Mouse (Mus musculus): ENCODE measurements around the gene Plrg1. TPM values are rescaled to one million over a fixed set of nuclear protein-coding genes. Genes with fewer than 3 reads are reported as not detected.

The Plrg1 gene
- polyA plus RNA-seq (2015; fragmentation: Nextera tagmentation; extraction: Ambion mirVana): 112 and 123 TPM in 2 replicates

- H3K9me3 ChIP-seq (ENCODE audit: control insufficient read depth, low read length): no peaks in the 10 kb centered on the region
- ATAC-seq: peak; percentile 99
- H3K27me3 ChIP-seq (replicated peaks; ENCODE audit: control insufficient read depth, insufficient read depth, low read length): no peaks in the 10 kb centered on the region
- peaks cover 9% of the 10 kb centered on the region; the same call in 1 of the 2 replicates for H3K36me3 ChIP-seq (ENCODE audit: control insufficient read depth, insufficient read depth)
- peak within 1 kb of the TSS; percentile 91 for H3K4me2 ChIP-seq (ENCODE audit: low read length)
- peak within 1 kb of the TSS; percentile 83 for H3K27ac ChIP-seq (ENCODE audit: low read length)
- peak within 1 kb of the TSS; percentile 89 for H3K4me3 ChIP-seq (replicated peaks; ENCODE audit: low read length)
- peaks cover 9% of the 10 kb centered on the region for H3K4me1 ChIP-seq (replicated peaks; ENCODE audit: control insufficient read depth, insufficient read depth, low read length)
- H3K9ac ChIP-seq (replicated peaks; ENCODE audit: low read depth, low read length): peak within 1 kb of the TSS; percentile 81
- under 1% methylated on average over 61 of the region's 61 CpGs for WGBS
These were observed at the start of gene Plrg1 for GRCm38 (mm10) chr3:83055281-83056038. TSS of gene Plrg1 (plus strand) at chr3:83055522.

DNA sequence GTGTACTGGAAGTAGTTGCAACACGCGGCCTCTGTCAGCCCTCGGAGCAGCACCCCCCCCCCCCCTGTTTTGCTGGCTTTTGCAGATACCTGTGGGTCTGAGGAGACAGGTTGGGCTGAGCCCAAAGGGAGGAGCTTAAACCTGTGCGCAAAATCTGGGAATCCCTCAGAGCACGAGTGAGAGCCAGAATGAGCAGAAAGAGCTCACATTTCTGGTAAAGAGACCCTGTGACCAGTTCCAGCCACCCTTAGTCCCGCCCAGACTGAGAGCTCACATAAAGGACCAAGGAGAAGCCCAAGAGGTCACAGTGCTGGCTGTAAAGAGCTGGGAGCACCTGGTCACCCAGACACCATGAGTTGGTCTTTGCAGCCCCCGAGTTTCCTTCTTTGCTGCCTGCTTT, 47.8 kb upstream of the Plrg1 start, which contains the start of gene Fgg:
TSS of gene Fgg (plus strand) at position 168 of the 400 bp plus-strand sequence.
- H3K4me3 ChIP-seq (replicated peaks; ENCODE audit: low read length): no peak within 1 kb of the TSS
- H3K4me2 ChIP-seq (ENCODE audit: low read length): no peak within 1 kb of the TSS
- H3K27ac ChIP-seq (ENCODE audit: low read length): no peak within 1 kb of the TSS
- no peak within 1 kb of the TSS for H3K9ac ChIP-seq (replicated peaks; ENCODE audit: low read depth, low read length)
- H3K27me3 ChIP-seq (replicated peaks; ENCODE audit: control insufficient read depth, insufficient read depth, low read length): no peaks in the 10 kb centered on the region
- WGBS: 51% methylated on average over 7 of the region's 7 CpGs
- no peaks in the 10 kb centered on the region for H3K4me1 ChIP-seq (replicated peaks; ENCODE audit: control insufficient read depth, insufficient read depth, low read length)
- H3K36me3 ChIP-seq (ENCODE audit: control insufficient read depth, insufficient read depth): no peaks in the 10 kb centered on the region
- no peaks in the 10 kb centered on the region for H3K9me3 ChIP-seq (ENCODE audit: control insufficient read depth, low read length)
- ATAC-seq: no peak

- Histone ChIP-seq H3K4me1 (replicated peaks; ENCODE audit: control insufficient read depth, insufficient read depth, low read length) (no peaks in the 10 kb centered on the region), H3K9ac (replicated peaks; ENCODE audit: low read depth, low read length) (no peak overlapping the region), H3K27ac (ENCODE audit: low read length) (no peak overlapping the region), H3K36me3 (ENCODE audit: control insufficient read depth, insufficient read depth) (no peaks in the 10 kb centered on the region), H3K27me3 (replicated peaks; ENCODE audit: control insufficient read depth, insufficient read depth, low read length) (no peaks in the 10 kb centered on the region), H3K4me3 (replicated peaks; ENCODE audit: low read length) (no peak overlapping the region), H3K9me3 (ENCODE audit: control insufficient read depth, low read length) (no peaks in the 10 kb centered on the region), H3K4me2 (ENCODE audit: low read length) (no peak overlapping the region)
- ATAC-seq: no peak
- WGBS: 80% methylated on average over 11 of the region's 11 CpGs
These were observed 45.0 kb upstream of the Plrg1 start for GRCm38 (mm10) chr3:83010291-83010690.

DNA sequence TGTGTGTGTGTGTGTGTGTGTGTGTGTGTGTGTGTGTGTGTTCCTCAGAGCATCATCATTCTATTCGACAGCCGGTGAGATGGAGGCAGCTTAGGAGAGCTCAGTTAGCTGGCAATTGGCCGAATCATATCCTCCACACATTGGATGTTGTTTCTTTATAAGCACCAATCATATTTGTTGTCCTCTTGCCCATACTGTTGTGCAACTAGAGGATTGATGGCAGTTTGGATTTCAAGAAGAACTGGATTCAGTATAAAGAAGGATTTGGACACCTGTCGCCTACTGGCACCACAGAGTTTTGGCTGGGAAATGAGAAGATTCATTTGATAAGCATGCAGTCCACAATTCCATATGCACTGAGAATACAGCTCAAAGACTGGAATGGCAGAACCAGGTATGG, 44.2 kb upstream of the Plrg1 start:
- WGBS: 94% methylated on average over 4 of the region's 4 CpGs
- no peak overlapping the region for H3K4me2 ChIP-seq (ENCODE audit: low read length)
- H3K36me3 ChIP-seq (ENCODE audit: control insufficient read depth, insufficient read depth): no peaks in the 10 kb centered on the region
- no peak overlapping the region for H3K4me3 ChIP-seq (replicated peaks; ENCODE audit: low read length)
- H3K27ac ChIP-seq (ENCODE audit: low read length): no peak overlapping the region
- no peaks in the 10 kb centered on the region for H3K4me1 ChIP-seq (replicated peaks; ENCODE audit: control insufficient read depth, insufficient read depth, low read length)
- no peaks in the 10 kb centered on the region for H3K9me3 ChIP-seq (ENCODE audit: control insufficient read depth, low read length)
- no peaks in the 10 kb centered on the region for H3K27me3 ChIP-seq (replicated peaks; ENCODE audit: control insufficient read depth, insufficient read depth, low read length)
- no peak overlapping the region for H3K9ac ChIP-seq (replicated peaks; ENCODE audit: low read depth, low read length)
- ATAC-seq: no peak

GRCm38 (mm10) chr3:83011565-83011964, 43.8 kb upstream of the Plrg1 start:
- 65% methylated on average over 4 of the region's 4 CpGs for WGBS
- Histone ChIP-seq H3K4me2 (ENCODE audit: low read length) (no peak overlapping the region), H3K4me3 (replicated peaks; ENCODE audit: low read length) (no peak overlapping the region), H3K9ac (replicated peaks; ENCODE audit: low read depth, low read length) (no peak overlapping the region), H3K27me3 (replicated peaks; ENCODE audit: control insufficient read depth, insufficient read depth, low read length) (no peaks in the 10 kb centered on the region), H3K27ac (ENCODE audit: low read length) (no peak overlapping the region), H3K4me1 (replicated peaks; ENCODE audit: control insufficient read depth, insufficient read depth, low read length) (no peaks in the 10 kb centered on the region), H3K36me3 (ENCODE audit: control insufficient read depth, insufficient read depth) (no peaks in the 10 kb centered on the region), H3K9me3 (ENCODE audit: control insufficient read depth, low read length) (no peaks in the 10 kb centered on the region)
- ATAC-seq: no peak

DNA sequence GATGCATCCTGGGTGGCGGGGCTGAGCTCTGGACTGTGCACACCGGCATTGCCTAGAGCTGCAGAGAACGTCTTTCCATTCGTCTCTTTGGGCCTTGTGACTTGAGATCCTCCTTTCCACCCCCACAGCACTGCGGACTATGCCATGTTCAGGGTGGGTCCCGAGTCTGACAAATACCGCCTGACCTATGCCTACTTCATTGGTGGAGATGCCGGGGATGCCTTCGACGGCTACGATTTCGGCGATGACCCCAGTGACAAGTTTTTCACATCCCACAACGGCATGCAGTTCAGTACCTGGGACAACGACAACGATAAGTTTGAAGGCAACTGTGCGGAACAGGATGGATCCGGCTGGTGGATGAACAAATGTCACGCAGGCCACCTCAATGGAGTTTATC, 42.7 kb upstream of the Plrg1 start:
- no peak for ATAC-seq
- H3K27ac ChIP-seq (ENCODE audit: low read length): no peak overlapping the region
- no peaks in the 10 kb centered on the region for H3K27me3 ChIP-seq (replicated peaks; ENCODE audit: control insufficient read depth, insufficient read depth, low read length)
- no peaks in the 10 kb centered on the region for H3K9me3 ChIP-seq (ENCODE audit: control insufficient read depth, low read length)
- no peaks in the 10 kb centered on the region for H3K4me1 ChIP-seq (replicated peaks; ENCODE audit: control insufficient read depth, insufficient read depth, low read length)
- no peaks in the 10 kb centered on the region for H3K36me3 ChIP-seq (ENCODE audit: control insufficient read depth, insufficient read depth)
- no peak overlapping the region for H3K4me3 ChIP-seq (replicated peaks; ENCODE audit: low read length)
- H3K9ac ChIP-seq (replicated peaks; ENCODE audit: low read depth, low read length): no peak overlapping the region
- no peak overlapping the region for H3K4me2 ChIP-seq (ENCODE audit: low read length)
- WGBS: 93% methylated on average over 19 of the region's 19 CpGs

- no peak for ATAC-seq
- H3K4me2 ChIP-seq (ENCODE audit: low read length): no peak overlapping the region
- no peaks in the 10 kb centered on the region for H3K27me3 ChIP-seq (replicated peaks; ENCODE audit: control insufficient read depth, insufficient read depth, low read length)
- H3K9ac ChIP-seq (replicated peaks; ENCODE audit: low read depth, low read length): no peak overlapping the region
- H3K36me3 ChIP-seq (ENCODE audit: control insufficient read depth, insufficient read depth): no peaks in the 10 kb centered on the region
- no peaks in the 10 kb centered on the region for H3K4me1 ChIP-seq (replicated peaks; ENCODE audit: control insufficient read depth, insufficient read depth, low read length)
- H3K9me3 ChIP-seq (ENCODE audit: control insufficient read depth, low read length): no peaks in the 10 kb centered on the region
- no peak overlapping the region for H3K4me3 ChIP-seq (replicated peaks; ENCODE audit: low read length)
- WGBS: 91% methylated on average over 10 of the region's 10 CpGs
- no peak overlapping the region for H3K27ac ChIP-seq (ENCODE audit: low read length)
These were observed 41.4 kb upstream of the Plrg1 start for GRCm38 (mm10) chr3:83013951-83014350.

GRCm38 (mm10) chr3:83016236-83016635, 39.1 kb upstream of the Plrg1 start:
- Histone ChIP-seq H3K36me3 (ENCODE audit: control insufficient read depth, insufficient read depth) (no peaks in the 10 kb centered on the region), H3K9me3 (ENCODE audit: control insufficient read depth, low read length) (no peaks in the 10 kb centered on the region), H3K4me3 (replicated peaks; ENCODE audit: low read length) (no peak overlapping the region), H3K4me2 (ENCODE audit: low read length) (no peak overlapping the region), H3K27ac (ENCODE audit: low read length) (no peak overlapping the region), H3K27me3 (replicated peaks; ENCODE audit: control insufficient read depth, insufficient read depth, low read length) (no peaks in the 10 kb centered on the region), H3K9ac (replicated peaks; ENCODE audit: low read depth, low read length) (no peak overlapping the region), H3K4me1 (replicated peaks; ENCODE audit: control insufficient read depth, insufficient read depth, low read length) (no peaks in the 10 kb centered on the region)
- no peak for ATAC-seq
- WGBS: 88% methylated on average over 1 of the region's 1 CpGs

- WGBS: 92% methylated on average over 2 of the region's 2 CpGs
- no peak overlapping the region for H3K4me2 ChIP-seq (ENCODE audit: low read length)
- no peaks in the 10 kb centered on the region for H3K4me1 ChIP-seq (replicated peaks; ENCODE audit: control insufficient read depth, insufficient read depth, low read length)
- H3K4me3 ChIP-seq (replicated peaks; ENCODE audit: low read length): no peak overlapping the region
- H3K36me3 ChIP-seq (ENCODE audit: control insufficient read depth, insufficient read depth): no peaks in the 10 kb centered on the region
- H3K27ac ChIP-seq (ENCODE audit: low read length): no peak overlapping the region
- H3K27me3 ChIP-seq (replicated peaks; ENCODE audit: control insufficient read depth, insufficient read depth, low read length): no peaks in the 10 kb centered on the region
- H3K9me3 ChIP-seq (ENCODE audit: control insufficient read depth, low read length): no peaks in the 10 kb centered on the region
- no peak for ATAC-seq
- H3K9ac ChIP-seq (replicated peaks; ENCODE audit: low read depth, low read length): no peak overlapping the region
These were observed 34.9 kb upstream of the Plrg1 start for GRCm38 (mm10) chr3:83020387-83020786.
